In genomic region chr6:91440474-91441144, GRCm38 (mm10) we compare ENCODE assay signal across 8 mouse cellular contexts. TPM values are rescaled to one million over a fixed set of nuclear protein-coding genes. Genes with fewer than 3 reads are reported as not detected.
DNase-seq lines count a peak whose midpoint lies in the region; ATAC-seq and TF ChIP-seq lines count a peak whose summit lies in the region.

No protein-coding gene starts in this region.

- TF ChIP-seq EP300 in lung, postnatal 0 days (IDR thresholded peaks at IDR 0.05) = no peak

- ATAC-seq in frontal cortex, adult (ENCODE audit: low TSS enrichment) = peak; percentile 98
- peak; percentile 99 for ATAC-seq in lung, postnatal 0 days

- no peaks in the 10 kb centered on the region for H3K36me3 ChIP-seq in hindbrain, embryonic 10.5 days
- H3K36me3 ChIP-seq in lung, postnatal 0 days (ENCODE audit: insufficient read depth, low read length) = no peaks in the 10 kb centered on the region

- peak; percentile 96 for DNase-seq in MN1 (ENCODE audit: low spot score)
- peak; percentile 97 for DNase-seq in cerebellum, adult 9-10 months
- DNase-seq in hindbrain, embryonic 10.5 days (ENCODE audit: low spot score) = peak; percentile 97
- peak; percentile 95 for DNase-seq in layer of hippocampus, adult 9-11 months
- peak; percentile 98 for DNase-seq in lung, postnatal 0 days (ENCODE audit: low spot score)
- peak; percentile 97 for DNase-seq in ovary, postnatal 14 days (ENCODE audit: low spot score)
- DNase-seq in thymus, postnatal 14 days = peak; percentile 93

- no peak for TF ChIP-seq CTCF in lung, postnatal 0 days (IDR thresholded peaks at IDR 0.05)

- peaks cover 11% of the 10 kb centered on the region for H3K27me3 ChIP-seq in hindbrain, embryonic 10.5 days (ENCODE audit: insufficient read depth, poor library complexity, severe bottlenecking)
- H3K27me3 ChIP-seq in lung, postnatal 0 days (replicated peaks; ENCODE audit: insufficient read depth, low read length) = no peaks in the 10 kb centered on the region

- H3K27ac ChIP-seq in hindbrain, embryonic 10.5 days = peak overlapping the region; percentile 85
- H3K27ac ChIP-seq in lung, postnatal 0 days (ENCODE audit: low read length) = peak overlapping the region; percentile 64

- peak overlapping the region; percentile 84 for H3K4me2 ChIP-seq in lung, postnatal 0 days (replicated peaks; ENCODE audit: low read depth, low read length)

- no peaks in the 10 kb centered on the region for H3K9me3 ChIP-seq in hindbrain, embryonic 10.5 days
- H3K9me3 ChIP-seq in lung, postnatal 0 days (ENCODE audit: low read length) = no peaks in the 10 kb centered on the region

- H3K9ac ChIP-seq in lung, postnatal 0 days (replicated peaks; ENCODE audit: low read depth) = peak overlapping the region; percentile 37

- H3K4me3 ChIP-seq in hindbrain, embryonic 10.5 days = peak overlapping the region; percentile 73
- H3K4me3 ChIP-seq in lung, postnatal 0 days (ENCODE audit: low read depth, low read length) = peak overlapping the region; percentile 59

- WGBS in hindbrain, embryonic 10.5 days = 2% methylated on average over 30 of the region's 30 CpGs
- WGBS in lung, postnatal 0 days = 1% methylated on average over 30 of the region's 30 CpGs

- peaks cover 15% of the 10 kb centered on the region for H3K4me1 ChIP-seq in hindbrain, embryonic 10.5 days (replicated peaks)
- no peaks in the 10 kb centered on the region for H3K4me1 ChIP-seq in lung, postnatal 0 days (ENCODE audit: insufficient read depth, low read depth, low read length)

RNA-seq across cellular contexts. Expression of gene Wnt7a, which starts 29.4 kb away (rescaled TPM):
- polyA plus RNA-seq in hindbrain, embryonic 10.5 days (2016; fragmentation: Nextera tagmentation; extraction: Ambion mirVana) = 10.0 and 11.0 TPM in 2 replicates
- 7.8 and 8.9 TPM in 2 replicates for polyA plus RNA-seq in lung, postnatal 0 days (2015; fragmentation: Nextera tagmentation; extraction: Ambion mirVana)

RNA-seq across cellular contexts. Expression of gene Chchd4, which starts 32.7 kb away (rescaled TPM):
- 26.7 and 34.2 TPM in 2 replicates for polyA plus RNA-seq in hindbrain, embryonic 10.5 days (2016; fragmentation: Nextera tagmentation; extraction: Ambion mirVana)
- 16.3 and 16.5 TPM in 2 replicates for polyA plus RNA-seq in lung, postnatal 0 days (2015; fragmentation: Nextera tagmentation; extraction: Ambion mirVana)

RNA-seq across cellular contexts. Expression of gene Tmem43, which starts 32.9 kb away (rescaled TPM):
- polyA plus RNA-seq in hindbrain, embryonic 10.5 days (2016; fragmentation: Nextera tagmentation; extraction: Ambion mirVana) = 61.9 and 62.7 TPM in 2 replicates
- 59.3 and 69.4 TPM in 2 replicates for polyA plus RNA-seq in lung, postnatal 0 days (2015; fragmentation: Nextera tagmentation; extraction: Ambion mirVana)

Comparison
In these comparisons a context has a peak if more than half of its experiments do, and no peak if none do; other contexts are left out.
1. Peak in every context shown above with its lines: DNase-seq, ATAC-seq, H3K4me3 ChIP-seq and H3K27ac ChIP-seq.